Mouse (Mus musculus): Measurements from ENCODE around the gene Plekho1. TPM values are rescaled to one million over a fixed set of nuclear protein-coding genes. Genes with fewer than 3 reads are reported as not detected.

Gene Plekho1
- polyA plus RNA-seq, 2 experiments, result 3.6 to 9.0 TPM

- 76% methylated on average over 2 of the region's 2 CpGs for WGBS (ENCODE audit: insufficient replicate concordance)
Measured at GRCm38 (mm10) chr3:96015681-96016080, 19.9 kb upstream of the Plekho1 start.

GRCm38 (mm10) chr3:96012805-96013204 is 17.0 kb upstream of the Plekho1 start:
- no peaks in the 10 kb centered on the region for H3K9me3 ChIP-seq (ENCODE audit: control insufficient read depth, low read length)
- no peak overlapping the region for H3K27ac ChIP-seq
- no peaks in the 10 kb centered on the region for H3K36me3 ChIP-seq (replicated peaks; ENCODE audit: control insufficient read depth, insufficient read depth, low read depth)
- peaks cover 3 to 4% of the 10 kb centered on the region in 2 experiments; a peak in 3 of 4 replicates for H3K4me1 ChIP-seq (replicated peaks; ENCODE audit: control insufficient read depth in 2 of 2, insufficient read depth in 2 of 2, low read length in 1 of 2)
- H3K9ac ChIP-seq (replicated peaks), result no peak overlapping the region
- no peak overlapping the region for H3K4me2 ChIP-seq (ENCODE audit: low read depth)
- H3K27me3 ChIP-seq (ENCODE audit: control insufficient read depth, insufficient read depth, low read length), result no peaks in the 10 kb centered on the region
- TF ChIP-seq CTCF (IDR thresholded peaks at IDR 0.05; ENCODE audit: low read depth) (no peak), EP300 (IDR thresholded peaks at IDR 0.05; ENCODE audit: low read depth) (no peak)
- H3K4me3 ChIP-seq (ENCODE audit: insufficient read depth in 1 of 2, low read depth in 2 of 2, low read length in 2 of 2), result no peak overlapping the region
- ATAC-seq (ENCODE audit: insufficient read depth) (no peak), DNase-seq (ENCODE audit: low read depth in 3 of 3, low spot score in 3 of 3) (no peak)
- WGBS (ENCODE audit: insufficient replicate concordance), result 64% methylated on average over 5 of the region's 5 CpGs

More at GRCm38 (mm10) chr3:96015681-96016080, 19.9 kb upstream of the Plekho1 start:
- TF ChIP-seq CTCF (IDR thresholded peaks at IDR 0.05; ENCODE audit: low read depth) (no peak), EP300 (IDR thresholded peaks at IDR 0.05; ENCODE audit: low read depth) (no peak)
- no peaks in the 10 kb centered on the region; the same call in 1 of the 2 replicates for H3K36me3 ChIP-seq (replicated peaks; ENCODE audit: control insufficient read depth, insufficient read depth, low read depth)
- no peak overlapping the region for H3K4me3 ChIP-seq (ENCODE audit: insufficient read depth in 1 of 2, low read depth in 2 of 2, low read length in 2 of 2)
- ATAC-seq (ENCODE audit: insufficient read depth) (no peak), DNase-seq (ENCODE audit: low read depth in 3 of 3, low spot score in 3 of 3) (no peak)
- H3K27me3 ChIP-seq (ENCODE audit: control insufficient read depth, insufficient read depth, low read length), result no peaks in the 10 kb centered on the region
- no peak overlapping the region for H3K27ac ChIP-seq
- H3K9me3 ChIP-seq (ENCODE audit: control insufficient read depth, low read length), result no peaks in the 10 kb centered on the region
- H3K9ac ChIP-seq (replicated peaks), result no peak overlapping the region
- H3K4me2 ChIP-seq (ENCODE audit: low read depth), result no peak overlapping the region
- peaks cover 3 to 4% of the 10 kb centered on the region in 2 experiments; a peak in 3 of 4 replicates for H3K4me1 ChIP-seq (replicated peaks; ENCODE audit: control insufficient read depth in 2 of 2, insufficient read depth in 2 of 2, low read length in 1 of 2)

- H3K4me1 ChIP-seq (replicated peaks; ENCODE audit: control insufficient read depth in 2 of 2, insufficient read depth in 2 of 2, low read length in 1 of 2), result no peaks in the 10 kb centered on the region
- 68% methylated on average over 6 of the region's 6 CpGs for WGBS (ENCODE audit: insufficient replicate concordance)
- TF ChIP-seq CTCF (IDR thresholded peaks at IDR 0.05; ENCODE audit: low read depth) (no peak), EP300 (IDR thresholded peaks at IDR 0.05; ENCODE audit: low read depth) (no peak)
Measured at GRCm38 (mm10) chr3:96008463-96008862, 12.7 kb upstream of the Plekho1 start.

GRCm38 (mm10) chr3:96001560-96001959 is 5.8 kb upstream of the Plekho1 start:
- Histone ChIP-seq H3K4me1 (replicated peaks; ENCODE audit: control insufficient read depth in 2 of 2, insufficient read depth in 2 of 2, low read length in 1 of 2) (peaks cover 21 to 32% of the 10 kb centered on the region in 2 experiments), H3K4me3 (ENCODE audit: insufficient read depth in 1 of 2, low read depth in 2 of 2, low read length in 2 of 2) (no peak overlapping the region), H3K9ac (replicated peaks) (no peak overlapping the region), H3K9me3 (ENCODE audit: control insufficient read depth, low read length) (no peaks in the 10 kb centered on the region), H3K4me2 (ENCODE audit: low read depth) (no peak overlapping the region), H3K27ac (no peak overlapping the region), H3K36me3 (replicated peaks; ENCODE audit: control insufficient read depth, insufficient read depth, low read depth) (no peaks in the 10 kb centered on the region), H3K27me3 (ENCODE audit: control insufficient read depth, insufficient read depth, low read length) (no peaks in the 10 kb centered on the region)
- 77% methylated on average over 1 of the region's 1 CpGs for WGBS (ENCODE audit: insufficient replicate concordance)
- ATAC-seq (ENCODE audit: insufficient read depth) (no peak), DNase-seq (ENCODE audit: low read depth in 3 of 3, low spot score in 3 of 3) (no peak)
- TF ChIP-seq CTCF (IDR thresholded peaks at IDR 0.05; ENCODE audit: low read depth), result no peak
- TF ChIP-seq EP300 (IDR thresholded peaks at IDR 0.05; ENCODE audit: low read depth), result no peak

More at GRCm38 (mm10) chr3:96008463-96008862, 12.7 kb upstream of the Plekho1 start:
- no peaks in the 10 kb centered on the region for H3K27me3 ChIP-seq (ENCODE audit: control insufficient read depth, insufficient read depth, low read length)
- no peaks in the 10 kb centered on the region for H3K9me3 ChIP-seq (ENCODE audit: control insufficient read depth, low read length)
- H3K9ac ChIP-seq (replicated peaks), result no peak overlapping the region
- ATAC-seq (ENCODE audit: insufficient read depth), result no peak
- H3K4me2 ChIP-seq (ENCODE audit: low read depth), result no peak overlapping the region
- H3K4me3 ChIP-seq (ENCODE audit: insufficient read depth in 1 of 2, low read depth in 2 of 2, low read length in 2 of 2), result no peak overlapping the region
- DNase-seq (ENCODE audit: low read depth in 3 of 3, low spot score in 3 of 3), result no peak
- H3K27ac ChIP-seq, result no peak overlapping the region
- H3K36me3 ChIP-seq (replicated peaks; ENCODE audit: control insufficient read depth, insufficient read depth, low read depth), result no peaks in the 10 kb centered on the region

GRCm38 (mm10) chr3:96000921-96001501 is 5.2 kb upstream of the Plekho1 start:
- H3K27me3 ChIP-seq (ENCODE audit: control insufficient read depth, insufficient read depth, low read length), result peaks cover 4% of the 10 kb centered on the region
- ATAC-seq (ENCODE audit: insufficient read depth) (no peak), DNase-seq (ENCODE audit: low read depth in 3 of 3, low spot score in 3 of 3) (no peak)
- H3K4me3 ChIP-seq (ENCODE audit: insufficient read depth in 1 of 2, low read depth in 2 of 2, low read length in 2 of 2), result no peak overlapping the region
- no peaks in the 10 kb centered on the region for H3K36me3 ChIP-seq (replicated peaks; ENCODE audit: control insufficient read depth, insufficient read depth, low read depth)
- H3K9me3 ChIP-seq (ENCODE audit: control insufficient read depth, low read length), result no peaks in the 10 kb centered on the region
- TF ChIP-seq CTCF (IDR thresholded peaks at IDR 0.05; ENCODE audit: low read depth), result no peak
- TF ChIP-seq EP300 (IDR thresholded peaks at IDR 0.05; ENCODE audit: low read depth), result no peak
- WGBS (ENCODE audit: insufficient replicate concordance), result 43% methylated on average over 9 of the region's 9 CpGs
- no peak overlapping the region for H3K27ac ChIP-seq
- no peak overlapping the region for H3K4me2 ChIP-seq (ENCODE audit: low read depth)
- peaks cover 24 to 34% of the 10 kb centered on the region in 2 experiments for H3K4me1 ChIP-seq (replicated peaks; ENCODE audit: control insufficient read depth in 2 of 2, insufficient read depth in 2 of 2, low read length in 1 of 2)
- H3K9ac ChIP-seq (replicated peaks), result no peak overlapping the region

Data from liver, embryonic 14.5 days (tissue).